Mouse (Mus musculus) cerebellum, adult 2 months (tissue): Measurements from ENCODE around the gene Nr1i2.

ENCODE experiments used
- CTCF ChIP-seq: fragments of 200-500 bp; IDR thresholded peaks from 2 replicates; pipeline ENCODE4 v1.5.1; 2011; ENCODE audit warnings: low read depth, mild to moderate bottlenecking, control low read depth, low read length, moderate library complexity, borderline replicate concordance; ENCODE audit not compliant: insufficient read depth
- POLR2A ChIP-seq: fragments of 200-500 bp; IDR thresholded peaks from 2 replicates; pipeline ENCODE4 v1.6.1; 2011; ENCODE audit warnings: low read length, control low read depth, borderline replicate concordance; ENCODE audit not compliant: insufficient read depth

DNA sequence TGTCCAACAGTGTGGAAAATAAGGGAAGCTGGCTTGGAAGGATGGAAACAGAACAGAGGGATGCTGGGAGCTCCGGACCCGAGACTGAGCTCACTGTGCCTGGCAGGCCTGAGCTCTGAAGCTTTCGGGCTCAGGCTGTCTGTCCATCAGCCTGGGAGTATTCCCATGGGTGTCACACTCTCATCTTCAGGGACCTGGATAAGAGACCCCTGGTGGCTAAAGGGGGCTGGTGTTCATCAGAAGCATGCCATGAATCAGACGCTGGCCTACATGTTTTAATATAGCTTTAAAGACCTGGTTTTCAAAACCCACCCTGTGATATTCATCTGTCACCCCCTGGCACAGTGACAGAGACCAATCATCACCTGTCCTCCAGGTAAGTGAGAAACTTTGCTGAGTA, 39.5 kb downstream of the Nr1i2 start:
- TF ChIP-seq POLR2A (no peak), CTCF (no peak)
